Mouse (Mus musculus): ENCODE results near the gene Dyrk1a.
A peak's percentile ranks its signal among the peaks of the same experiment; 100 is the strongest.

The Dyrk1a gene

GRCm38 (mm10) chr16:94559282-94559681 is 10.5 kb upstream of the Dyrk1a start:
- no peak for DNase-seq (ENCODE audit: low spot score in 2 of 2)

DNA sequence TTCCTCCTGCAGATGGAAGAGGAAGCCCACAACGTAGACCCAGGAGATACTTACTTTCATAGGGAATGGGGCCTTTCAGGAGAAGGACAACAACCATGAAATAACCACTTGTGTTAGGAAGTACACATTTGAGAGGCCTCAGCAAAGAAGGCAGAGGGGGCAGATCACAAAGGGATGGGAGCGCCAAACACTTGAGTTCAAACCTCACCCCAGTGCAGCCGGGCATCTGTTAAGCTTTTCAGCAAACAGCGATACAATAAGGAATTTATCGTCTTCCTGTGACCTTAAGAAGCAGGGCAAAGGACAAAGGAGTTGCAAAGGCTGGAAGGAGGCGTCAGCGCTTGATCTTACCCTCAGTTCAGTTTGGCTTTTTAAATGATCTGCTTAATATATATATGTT is 10.0 kb upstream of the Dyrk1a start:
- DNase-seq (ENCODE audit: low spot score in 2 of 2): no peak

DNA sequence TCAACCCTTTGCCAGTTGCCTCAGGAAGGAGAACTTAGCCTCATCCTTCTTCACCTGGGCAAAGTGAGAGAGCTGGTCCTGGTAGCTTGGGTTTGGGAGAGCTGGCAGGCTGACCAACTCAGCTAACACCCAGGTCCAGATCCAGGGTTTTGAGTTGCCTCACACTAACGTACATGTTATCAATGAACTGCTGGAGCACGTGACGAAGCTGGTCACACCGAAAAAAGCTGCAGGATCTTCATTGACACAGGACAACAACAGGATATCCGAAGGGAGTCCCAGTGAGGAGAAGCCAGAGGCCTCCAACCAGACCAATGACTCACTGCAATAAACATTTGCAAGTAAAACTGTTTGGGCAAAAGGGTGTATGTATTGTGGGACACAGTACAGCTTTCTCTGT is 9.2 kb upstream of the Dyrk1a start:
- no peak for DNase-seq (ENCODE audit: low spot score in 2 of 2)

- no peak for DNase-seq (ENCODE audit: low spot score in 2 of 2)
These were observed 3.7 kb upstream of the Dyrk1a start for GRCm38 (mm10) chr16:94566124-94566523.

DNA sequence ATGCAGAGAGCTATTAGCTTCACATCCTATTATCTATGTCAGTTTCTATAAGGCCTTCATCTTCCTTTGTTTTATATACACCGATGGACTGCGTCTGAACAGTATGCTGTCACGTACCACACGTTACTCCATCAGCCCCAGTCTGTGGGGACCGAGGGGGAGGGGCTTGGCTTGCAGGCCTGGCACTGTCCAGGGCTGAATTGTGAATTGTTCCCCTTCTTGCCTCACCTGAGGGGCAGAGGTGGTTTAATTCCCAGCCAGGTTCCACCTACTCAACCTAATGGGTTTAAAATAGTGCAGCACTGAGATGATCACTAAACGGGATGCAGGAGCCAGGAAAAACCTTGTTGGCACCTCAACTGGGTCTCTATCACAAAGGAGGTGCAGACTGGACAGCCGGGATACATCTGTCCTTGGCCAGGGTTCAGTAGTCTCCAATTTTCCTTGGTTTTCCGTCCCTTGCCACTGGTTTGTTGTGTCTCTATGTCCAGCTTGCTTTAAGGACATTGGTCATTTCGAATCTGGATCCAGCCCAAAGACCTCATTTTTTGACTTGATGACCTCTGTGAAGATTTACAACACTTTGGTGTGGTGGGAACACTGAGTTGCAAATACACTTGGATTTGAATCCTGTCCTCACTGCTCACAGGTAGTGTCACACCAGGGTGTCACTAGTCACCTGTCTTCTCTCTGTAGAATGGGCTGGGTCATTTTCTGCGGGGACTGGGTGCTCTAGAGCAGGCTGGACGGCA is 2.8 kb upstream of the Dyrk1a start:
- no peak for DNase-seq (ENCODE audit: low spot score in 2 of 2)

DNA sequence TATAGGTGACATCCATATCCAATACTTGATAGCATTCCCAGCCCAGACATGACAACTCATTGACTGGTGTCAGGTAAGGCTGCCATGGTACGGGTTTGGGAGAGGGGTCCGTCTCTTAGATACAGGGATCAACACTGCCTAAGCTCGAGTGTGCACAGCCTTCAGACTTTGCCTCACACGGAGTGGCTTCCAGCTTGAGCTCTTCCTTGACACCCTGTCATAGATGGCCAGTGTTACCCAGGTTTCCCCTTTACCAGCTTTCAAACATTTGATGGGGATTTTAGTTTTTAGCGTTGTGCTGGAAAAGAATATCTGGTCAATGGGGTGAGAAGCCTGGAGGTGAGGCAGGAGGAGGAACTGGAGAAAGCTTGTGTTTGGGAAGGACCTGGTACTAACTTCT is 2.1 kb upstream of the Dyrk1a start:
- no peak for DNase-seq (ENCODE audit: low spot score in 2 of 2)

- DNase-seq (ENCODE audit: low spot score in 2 of 2): peak in 1 of 2 experiments; percentile 65
These were observed 1.2 kb upstream of the Dyrk1a start for GRCm38 (mm10) chr16:94568335-94569228.

DNA sequence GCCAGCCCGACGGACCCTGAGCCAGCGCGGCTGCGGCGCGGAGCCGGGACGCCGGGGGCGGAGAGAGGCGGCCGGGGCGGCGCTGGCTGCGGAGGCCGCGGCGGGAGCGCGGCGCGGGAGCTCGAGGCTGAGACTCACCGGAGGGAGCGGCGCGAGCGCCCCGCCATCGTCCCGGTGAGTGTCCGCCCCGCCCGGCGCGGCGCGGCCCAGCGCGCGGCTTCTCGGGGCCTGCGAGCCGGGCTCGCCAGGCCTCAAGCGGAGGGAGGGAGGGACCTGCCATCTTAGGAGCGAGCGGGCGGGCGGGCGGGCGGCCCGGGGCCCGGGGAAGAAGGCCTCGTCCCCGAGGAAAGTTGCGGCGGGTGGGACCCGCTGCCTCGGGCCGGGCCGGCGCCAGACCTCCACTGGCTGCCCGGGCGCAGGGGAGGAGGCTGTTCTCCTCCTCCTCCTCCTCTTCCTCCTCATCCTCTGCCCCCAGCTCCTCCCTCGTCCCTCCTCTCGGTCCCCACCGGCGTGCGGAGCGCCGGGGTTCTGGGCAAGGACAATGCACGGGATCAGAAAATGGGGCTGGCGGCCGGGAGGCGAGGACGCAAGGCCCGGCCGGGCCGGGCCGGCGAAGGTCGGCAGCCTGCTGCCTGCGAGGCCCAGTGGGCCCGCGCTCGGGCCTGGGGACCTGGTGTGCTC is 691 bp downstream of the Dyrk1a start:
- DNase-seq (ENCODE audit: low spot score in 2 of 2): peak; percentile 45 to 60

GRCm38 (mm10) chr16:94571111-94571993 is 1.5 kb downstream of the Dyrk1a start:
- DNase-seq (ENCODE audit: low spot score in 2 of 2): no peak

GRCm38 (mm10) chr16:94572422-94572821 is 2.6 kb downstream of the Dyrk1a start:
- DNase-seq (ENCODE audit: low spot score in 2 of 2): no peak

- DNase-seq (ENCODE audit: low spot score in 2 of 2): no peak
These were observed 4.4 kb downstream of the Dyrk1a start for GRCm38 (mm10) chr16:94574025-94574717.

GRCm38 (mm10) chr16:94574718-94575094 is 4.9 kb downstream of the Dyrk1a start:
- no peak for DNase-seq (ENCODE audit: low spot score in 2 of 2)

DNA sequence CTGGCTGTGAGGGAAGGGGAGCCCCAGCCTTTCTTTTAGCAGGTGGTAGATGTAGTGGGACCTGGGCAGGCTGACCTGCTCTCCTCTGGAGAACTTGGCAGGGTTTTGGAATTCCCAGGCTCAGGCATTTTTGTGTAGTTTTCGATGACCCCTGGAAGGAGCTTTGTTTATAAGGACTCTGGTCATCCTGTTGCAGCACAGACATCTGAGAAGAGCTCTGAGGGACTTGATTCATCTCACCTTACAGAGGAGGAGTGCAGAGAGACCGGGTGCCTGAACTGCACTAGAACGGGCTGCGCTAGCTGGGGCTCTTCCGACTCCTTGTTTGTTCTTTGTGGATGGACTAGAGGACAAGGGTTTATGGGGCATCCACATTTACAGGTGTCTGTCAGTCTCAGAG is 5.9 kb downstream of the Dyrk1a start:
- DNase-seq (ENCODE audit: low spot score in 2 of 2): no peak

- no peak for DNase-seq (ENCODE audit: low spot score in 2 of 2)
These were observed 9.5 kb downstream of the Dyrk1a start for GRCm38 (mm10) chr16:94579348-94579747.

GRCm38 (mm10) chr16:94580844-94581405 is 11.1 kb downstream of the Dyrk1a start:
- DNase-seq (ENCODE audit: low spot score in 2 of 2): no peak

- DNase-seq (ENCODE audit: low spot score in 2 of 2): no peak
These were observed 16.7 kb downstream of the Dyrk1a start for GRCm38 (mm10) chr16:94586349-94586990.

DNA sequence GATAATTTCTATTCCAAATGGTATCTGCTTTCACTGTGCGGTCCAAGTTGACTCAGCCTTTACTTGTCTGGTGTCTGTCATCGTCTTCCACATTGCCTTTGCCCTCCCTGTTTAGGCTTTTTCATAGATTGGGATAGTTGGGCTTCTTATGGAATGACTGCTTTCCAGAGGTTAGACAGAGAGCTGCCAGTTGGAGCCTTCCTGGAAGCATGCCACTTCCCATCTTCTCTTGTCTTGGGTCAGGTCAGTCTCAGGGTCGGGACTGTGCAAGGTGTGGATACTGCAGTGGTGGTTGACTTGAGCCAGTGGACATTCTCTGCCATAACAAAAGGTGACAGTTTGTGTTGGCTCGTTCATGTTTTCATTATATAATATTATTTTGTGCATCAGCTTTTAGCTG is 17.7 kb downstream of the Dyrk1a start:
- no peak for DNase-seq (ENCODE audit: low spot score in 2 of 2)

- no peak for DNase-seq (ENCODE audit: low spot score in 2 of 2)
These were observed 18.4 kb downstream of the Dyrk1a start for GRCm38 (mm10) chr16:94588171-94588570.

GRCm38 (mm10) chr16:94588974-94589373 is 19.2 kb downstream of the Dyrk1a start:
- DNase-seq (ENCODE audit: low spot score in 2 of 2): no peak

GRCm38 (mm10) chr16:94589648-94590047 is 19.8 kb downstream of the Dyrk1a start:
- DNase-seq (ENCODE audit: low spot score in 2 of 2): no peak
